Mouse (Mus musculus) forebrain, postnatal 0 days (tissue): ENCODE data around the gene Pou6f2. TPM values are rescaled to one million over a fixed set of nuclear protein-coding genes. Genes with fewer than 3 reads are reported as not detected.

Experiments
- ATAC-seq: fragments of 200-750 bp; cut with Nextera tagmentation; 2 replicates; pipeline ENCODE4 v1.8.0; 2017; ENCODE audit warnings: mild to moderate bottlenecking, moderate library complexity
- DNase-seq: peaks from one replicate; pipeline ENCODE4 v3.0.0-alpha.2; 2015
- H3K27ac ChIP-seq: fragments of 300-500 bp; sonication (generic); 2 replicates; pipeline ENCODE4 v1.5.1; 2014; ENCODE audit warnings: low read depth, mild to moderate bottlenecking, antibody characterized with exemption, low read length, moderate library complexity, mixed read lengths
- H3K27me3 ChIP-seq: fragments of 300-500 bp; sonication (generic); 2 replicates; pipeline ENCODE4 v1.6.1; 2014; ENCODE audit warnings: mild to moderate bottlenecking, low read length, mixed read lengths; ENCODE audit not compliant: insufficient read depth
- H3K36me3 ChIP-seq: fragments of 300-500 bp; sonication (generic); 2 replicates; pipeline ENCODE4 v1.6.1; 2014; ENCODE audit warnings: mild to moderate bottlenecking, moderate library complexity; ENCODE audit not compliant: insufficient read depth
- H3K4me1 ChIP-seq: fragments of 300-500 bp; sonication (generic); 2 replicates; pipeline ENCODE4 v1.6.1; 2014; ENCODE audit warnings: antibody characterized with exemption; ENCODE audit not compliant: insufficient read depth
- H3K4me2 ChIP-seq: fragments of 300-500 bp; sonication (generic); 2 replicates; pipeline ENCODE4 v1.6.1; 2014; ENCODE audit warnings: low read depth, mild to moderate bottlenecking, moderate library complexity
- H3K4me3 ChIP-seq: fragments of 300-500 bp; sonication (generic); 2 replicates; pipeline ENCODE4 v1.5.1; 2014; ENCODE audit warnings: low read depth, low read length, mixed read lengths
- H3K9ac ChIP-seq: fragments of 300-500 bp; sonication (generic); 2 replicates; pipeline ENCODE4 v1.6.1; 2014; ENCODE audit warnings: mild to moderate bottlenecking
- H3K9me3 ChIP-seq: fragments of 300-500 bp; sonication (generic); 2 replicates; pipeline ENCODE4 v1.6.1; 2016; ENCODE audit warnings: low read length
- CTCF ChIP-seq: sonication (generic); IDR thresholded peaks from 2 replicates; pipeline ENCODE4 v1.5.1; 2016; ENCODE audit warnings: antibody characterized with exemption, control low read depth, low read depth
- WGBS: fragments of 180-500 bp; shearing (Covaris S2); extraction: QIAGEN DNeasy Blood & Tissue Kit; methylation state at CpG from one replicate; pipeline ENCODE4 v1.1.7; 2014; 5-methylcytosine and 5-hydroxymethylcytosine counted together
- polyA plus RNA-seq: library from polyadenylated mRNA; unstranded; fragments of >200 nt; fragmentation: Nextera tagmentation; extraction: Ambion mirVana; gene quantifications from 2 replicates; pipeline ENCODE4 v1.2.1, GENCODE M21; 2015
- total RNA-seq: library from RNA; depleted of rRNA; stranded (reverse); fragments of >200 nt; gene quantifications from 2 replicates; pipeline ENCODE4 v1.2.3, GENCODE M21; 2014; rRNA removed

Gene Pou6f2
- 0.92 and 2.4 TPM in 2 replicates for total RNA-seq
- 5.1 and 9.7 TPM in 2 replicates for polyA plus RNA-seq

DNA sequence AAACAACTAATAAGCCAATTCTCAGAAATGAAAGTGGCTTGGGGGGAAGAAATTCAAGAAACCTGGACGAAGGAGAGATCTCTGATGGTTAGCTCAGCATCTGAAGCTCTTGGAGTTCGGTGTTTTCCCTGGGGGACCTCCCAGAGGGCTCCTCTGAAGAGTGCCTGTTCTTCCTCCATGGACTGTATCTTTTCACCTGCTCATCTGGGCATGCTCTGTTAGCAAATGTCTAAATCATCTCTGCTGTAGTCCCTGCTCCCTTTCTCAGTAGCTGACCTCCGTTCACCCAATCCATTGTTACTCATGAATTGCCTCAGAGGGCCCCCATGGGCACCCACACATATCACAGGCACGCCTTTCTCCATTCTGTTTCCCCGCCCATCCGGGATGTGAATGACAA is at the start of gene Pou6f2:
TSS of gene Pou6f2 (minus strand) at position 101 of the 400 bp plus-strand sequence.
- Histone ChIP-seq H3K4me3 (no peak within 1 kb of the TSS), H3K9me3 (no peaks in the 10 kb centered on the region), H3K36me3 (no peaks in the 10 kb centered on the region), H3K4me1 (no peaks in the 10 kb centered on the region), H3K27ac (no peak within 1 kb of the TSS), H3K4me2 (no peak within 1 kb of the TSS), H3K27me3 (no peaks in the 10 kb centered on the region), H3K9ac (no peak within 1 kb of the TSS)
- no peak for DNase-seq
- no peak for ATAC-seq
- no peak for TF ChIP-seq CTCF
- 88% methylated on average over 6 of the region's 6 CpGs for WGBS

GRCm38 (mm10) chr13:18439858-18440257 is 42.4 kb upstream of the Pou6f2 start:
- Histone ChIP-seq H3K9ac (no peak overlapping the region), H3K9me3 (no peaks in the 10 kb centered on the region)
- WGBS: 78% methylated on average over 3 of the region's 3 CpGs

GRCm38 (mm10) chr13:18387673-18388072 is 9.8 kb downstream of the Pou6f2 start:
- ATAC-seq (no peak), DNase-seq (no peak)
- Histone ChIP-seq H3K4me1 (no peaks in the 10 kb centered on the region), H3K4me3 (no peak overlapping the region), H3K36me3 (no peaks in the 10 kb centered on the region), H3K27me3 (no peaks in the 10 kb centered on the region), H3K27ac (no peak overlapping the region), H3K4me2 (no peak overlapping the region), H3K9me3 (no peaks in the 10 kb centered on the region), H3K9ac (no peak overlapping the region)
- TF ChIP-seq CTCF: no peak
- WGBS: 82% methylated on average over 4 of the region's 4 CpGs

More at GRCm38 (mm10) chr13:18439858-18440257, 42.4 kb upstream of the Pou6f2 start:
- no peak for TF ChIP-seq CTCF
- Histone ChIP-seq H3K27me3 (no peaks in the 10 kb centered on the region), H3K36me3 (no peaks in the 10 kb centered on the region), H3K4me1 (no peaks in the 10 kb centered on the region), H3K4me3 (no peak overlapping the region), H3K4me2 (no peak overlapping the region), H3K27ac (no peak overlapping the region)
- ATAC-seq (no peak), DNase-seq (no peak)

GRCm38 (mm10) chr13:18363373-18363772 is 34.1 kb downstream of the Pou6f2 start:
- no peaks in the 10 kb centered on the region for H3K9me3 ChIP-seq
- no peak overlapping the region for H3K4me2 ChIP-seq
- 51% methylated on average over 2 of the region's 2 CpGs for WGBS
- H3K4me1 ChIP-seq: no peaks in the 10 kb centered on the region
- H3K36me3 ChIP-seq: no peaks in the 10 kb centered on the region
- DNase-seq: no peak
- no peak for ATAC-seq
- H3K27ac ChIP-seq: no peak overlapping the region
- H3K27me3 ChIP-seq: no peaks in the 10 kb centered on the region
- no peak for TF ChIP-seq CTCF
- no peak overlapping the region for H3K9ac ChIP-seq
- no peak overlapping the region for H3K4me3 ChIP-seq

- Histone ChIP-seq H3K27ac (no peak overlapping the region), H3K36me3 (no peaks in the 10 kb centered on the region), H3K4me2 (no peak overlapping the region), H3K27me3 (no peaks in the 10 kb centered on the region), H3K9me3 (no peaks in the 10 kb centered on the region), H3K4me3 (no peak overlapping the region), H3K9ac (no peak overlapping the region), H3K4me1 (no peaks in the 10 kb centered on the region)
- ATAC-seq (no peak), DNase-seq (no peak)
- no peak for TF ChIP-seq CTCF
- 86% methylated on average over 4 of the region's 4 CpGs for WGBS
These were observed 52.7 kb downstream of the Pou6f2 start for GRCm38 (mm10) chr13:18344580-18345333.

DNA sequence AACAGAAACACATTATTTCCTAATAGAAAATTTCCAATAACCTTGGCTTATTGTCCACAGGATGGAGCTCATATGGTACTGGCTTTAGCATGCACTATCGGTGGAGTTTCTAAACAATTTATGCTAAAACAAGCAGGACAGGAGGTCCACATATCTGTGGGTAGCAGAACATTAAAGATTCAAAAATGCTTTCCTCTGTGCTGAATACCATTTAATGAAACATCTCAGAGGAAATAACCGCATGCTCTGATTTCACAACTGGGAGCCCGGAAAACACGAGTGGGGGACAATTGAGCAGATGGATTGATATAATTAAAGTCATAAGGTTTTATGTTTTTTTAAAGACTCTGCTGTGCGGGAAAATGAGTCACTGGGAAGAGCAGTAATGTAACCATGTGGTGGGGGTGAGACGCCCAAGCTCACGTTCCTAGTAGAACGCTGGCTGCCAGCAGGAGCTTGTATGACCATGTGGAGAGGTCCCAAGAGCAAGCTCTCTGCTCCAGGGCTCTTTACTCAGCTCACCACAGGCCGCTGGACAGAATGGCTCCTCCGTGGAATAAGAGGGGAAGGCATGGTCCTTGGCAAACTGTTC is 58.5 kb downstream of the Pou6f2 start:
- DNase-seq (no peak), ATAC-seq (peak; percentile 19; the same call in 1 of the 2 replicates)
- H3K4me1 ChIP-seq: peaks cover 12% of the 10 kb centered on the region; the same call in 1 of the 2 replicates

GRCm38 (mm10) chr13:18338022-18338421 is 59.5 kb downstream of the Pou6f2 start:
- ATAC-seq (peak; percentile 86), DNase-seq (peak; percentile 67)
- 47% methylated on average over 2 of the region's 2 CpGs for WGBS

More for the DNA sequence above, 58.5 kb downstream of the Pou6f2 start:
- TF ChIP-seq CTCF: no peak
- Histone ChIP-seq H3K9me3 (no peaks in the 10 kb centered on the region), H3K36me3 (no peaks in the 10 kb centered on the region), H3K4me2 (no peak overlapping the region), H3K27me3 (no peaks in the 10 kb centered on the region), H3K4me3 (no peak overlapping the region), H3K27ac (no peak overlapping the region), H3K9ac (no peak overlapping the region)
- WGBS: 69% methylated on average over 10 of the region's 10 CpGs

More at GRCm38 (mm10) chr13:18338022-18338421, 59.5 kb downstream of the Pou6f2 start:
- H3K9ac ChIP-seq: no peak overlapping the region
- H3K4me3 ChIP-seq: no peak overlapping the region
- TF ChIP-seq CTCF: no peak
- no peaks in the 10 kb centered on the region for H3K9me3 ChIP-seq
- H3K36me3 ChIP-seq: no peaks in the 10 kb centered on the region
- H3K4me1 ChIP-seq: peaks cover 12% of the 10 kb centered on the region; the same call in 1 of the 2 replicates
- H3K27me3 ChIP-seq: no peaks in the 10 kb centered on the region
- H3K27ac ChIP-seq: no peak overlapping the region
- H3K4me2 ChIP-seq: no peak overlapping the region
